Mouse (Mus musculus) embryonic facial prominence, embryonic 15.5 days (tissue): ENCODE measurements around the gene Ccno. TPM values are rescaled to one million over a fixed set of nuclear protein-coding genes. Genes with fewer than 3 reads are reported as not detected.
"Not testable (repeated sequence)": the region's sequence is repeated elsewhere in the genome, so short reads cannot be mapped to it uniquely, and the experiment has no call there.

Experiments
- ATAC-seq: fragments of 200-750 bp; cut with Nextera tagmentation; 2 replicates; pipeline ENCODE4 v1.8.0; 2017; ENCODE audit warnings: low read depth, moderate TSS enrichment; ENCODE audit not compliant: insufficient number of reproducible peaks, low FRiP score, low TSS enrichment
- H3K27ac ChIP-seq: fragments of 300-500 bp; sonication (generic); replicated peaks from 2 replicates; pipeline ENCODE4 v1.5.1; 2015; ENCODE audit warnings: mild to moderate bottlenecking, inconsistent platforms
- H3K27me3 ChIP-seq: fragments of 300-500 bp; sonication (generic); 2 replicates; pipeline ENCODE4 v1.6.1; 2015; ENCODE audit warnings: inconsistent platforms
- H3K36me3 ChIP-seq: fragments of 300-500 bp; sonication (generic); 2 replicates; pipeline ENCODE4 v1.6.1; 2015; ENCODE audit warnings: mild to moderate bottlenecking, inconsistent platforms
- H3K4me1 ChIP-seq: fragments of 300-500 bp; sonication (generic); 2 replicates; pipeline ENCODE4 v1.6.1; 2015; ENCODE audit warnings: inconsistent platforms
- H3K4me2 ChIP-seq: fragments of 300-500 bp; sonication (generic); replicated peaks from 2 replicates; pipeline ENCODE4 v1.6.1; 2015; ENCODE audit warnings: mild to moderate bottlenecking, inconsistent platforms
- H3K4me3 ChIP-seq: fragments of 300-500 bp; sonication (generic); replicated peaks from 2 replicates; pipeline ENCODE4 v1.5.1; 2015; ENCODE audit warnings: mild to moderate bottlenecking, inconsistent platforms
- H3K9ac ChIP-seq: fragments of 300-500 bp; sonication (generic); 2 replicates; pipeline ENCODE4 v1.6.1; 2015; ENCODE audit warnings: inconsistent platforms
- H3K9me3 ChIP-seq: fragments of 300-500 bp; sonication (generic); replicated peaks from 2 replicates; pipeline ENCODE4 v1.6.1; 2016; ENCODE audit warnings: inconsistent platforms
- WGBS: fragments of 180-500 bp; shearing (Covaris S2); methylation state at CpG from one replicate; pipeline ENCODE4 v1.1.7; 2015; 5-methylcytosine and 5-hydroxymethylcytosine counted together
- polyA plus RNA-seq: library from polyadenylated mRNA; unstranded; fragments of >200 nt; fragmentation: Nextera tagmentation; extraction: Ambion mirVana; gene quantifications from 2 replicates; pipeline ENCODE4 v1.2.1, GENCODE M21; 2015

Gene Ccno
- polyA plus RNA-seq, 1 experiment from 2014 or later, result 26.9 TPM

DNA sequence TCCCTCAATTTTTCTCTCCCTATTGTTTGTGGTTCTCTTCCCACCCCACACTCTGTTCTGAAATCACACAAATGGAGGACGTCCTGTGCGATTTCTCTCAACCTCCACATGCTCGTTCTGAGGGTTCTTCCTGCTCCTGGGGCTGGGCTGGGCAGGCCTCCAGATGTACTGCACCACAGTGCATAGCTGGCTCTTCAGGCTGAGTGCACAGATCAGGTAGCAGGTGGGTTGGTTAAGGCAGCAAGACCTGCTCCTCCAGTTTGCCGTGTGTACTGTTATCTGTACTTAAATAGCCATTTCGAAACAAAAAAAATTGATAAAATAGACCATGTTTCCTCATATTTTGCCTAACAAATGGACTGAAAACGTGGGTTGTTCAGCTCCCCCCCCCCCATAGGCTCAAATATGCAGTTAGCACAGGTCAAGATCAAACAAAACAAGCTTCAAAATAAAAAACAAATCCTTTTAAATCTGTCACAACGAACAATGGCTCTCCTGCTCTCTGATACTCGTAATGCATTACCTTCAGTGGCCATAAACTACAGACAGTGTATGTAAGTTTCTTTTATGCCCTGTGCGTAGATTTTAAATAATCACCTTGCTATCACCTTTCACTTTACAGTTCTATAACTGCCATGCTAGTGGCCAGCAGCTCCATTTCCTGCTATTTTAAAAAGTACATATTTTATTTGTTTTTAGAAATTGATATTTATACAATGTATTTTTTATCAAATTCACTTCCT is 13.1 kb downstream of the Ccno start:
- H3K4me1 ChIP-seq, result peaks cover 11% of the 10 kb centered on the region
- no peak overlapping the region for H3K4me3 ChIP-seq
- H3K4me2 ChIP-seq, result no peak overlapping the region
- peak; percentile 80 for ATAC-seq
- H3K9me3 ChIP-seq, result no peaks in the 10 kb centered on the region
- no peak overlapping the region for H3K9ac ChIP-seq
- WGBS, result 55% methylated on average over 9 of the region's 9 CpGs
- no peak overlapping the region for H3K27ac ChIP-seq
- H3K27me3 ChIP-seq, result peaks cover 51% of the 10 kb centered on the region
- no peaks in the 10 kb centered on the region for H3K36me3 ChIP-seq

DNA sequence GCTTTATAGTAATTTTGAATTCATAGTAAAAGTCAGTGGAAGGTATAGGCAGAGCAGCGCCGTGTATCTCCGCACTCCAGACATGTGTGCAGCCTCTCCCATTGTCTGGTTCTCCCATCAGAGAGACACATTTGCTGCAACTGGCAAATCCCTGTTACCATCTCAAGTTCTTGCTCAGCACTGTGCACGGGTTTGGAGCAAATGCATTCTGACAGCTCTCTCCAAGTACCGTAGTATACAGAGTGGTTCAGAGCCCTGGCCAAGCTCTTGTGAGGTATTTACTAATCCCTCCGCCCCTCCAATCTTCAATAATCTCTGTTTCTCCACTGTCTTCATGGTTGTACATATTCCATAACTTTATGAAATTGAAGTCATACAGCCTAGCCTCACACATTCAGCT is 25.1 kb downstream of the Ccno start:
- H3K4me1 ChIP-seq, result no peaks in the 10 kb centered on the region
- ATAC-seq, result no peak
- no peaks in the 10 kb centered on the region for H3K36me3 ChIP-seq
- H3K9ac ChIP-seq, result no peak overlapping the region
- no peaks in the 10 kb centered on the region; the same call in 1 of the 2 replicates for H3K27me3 ChIP-seq
- H3K9me3 ChIP-seq, result no peaks in the 10 kb centered on the region
- H3K4me2 ChIP-seq, result no peak overlapping the region
- peak overlapping the region; percentile 21; the same call in 1 of the 2 replicates for H3K4me3 ChIP-seq
- WGBS, result 61% methylated on average over 6 of the region's 6 CpGs
- no peak overlapping the region for H3K27ac ChIP-seq

DNA sequence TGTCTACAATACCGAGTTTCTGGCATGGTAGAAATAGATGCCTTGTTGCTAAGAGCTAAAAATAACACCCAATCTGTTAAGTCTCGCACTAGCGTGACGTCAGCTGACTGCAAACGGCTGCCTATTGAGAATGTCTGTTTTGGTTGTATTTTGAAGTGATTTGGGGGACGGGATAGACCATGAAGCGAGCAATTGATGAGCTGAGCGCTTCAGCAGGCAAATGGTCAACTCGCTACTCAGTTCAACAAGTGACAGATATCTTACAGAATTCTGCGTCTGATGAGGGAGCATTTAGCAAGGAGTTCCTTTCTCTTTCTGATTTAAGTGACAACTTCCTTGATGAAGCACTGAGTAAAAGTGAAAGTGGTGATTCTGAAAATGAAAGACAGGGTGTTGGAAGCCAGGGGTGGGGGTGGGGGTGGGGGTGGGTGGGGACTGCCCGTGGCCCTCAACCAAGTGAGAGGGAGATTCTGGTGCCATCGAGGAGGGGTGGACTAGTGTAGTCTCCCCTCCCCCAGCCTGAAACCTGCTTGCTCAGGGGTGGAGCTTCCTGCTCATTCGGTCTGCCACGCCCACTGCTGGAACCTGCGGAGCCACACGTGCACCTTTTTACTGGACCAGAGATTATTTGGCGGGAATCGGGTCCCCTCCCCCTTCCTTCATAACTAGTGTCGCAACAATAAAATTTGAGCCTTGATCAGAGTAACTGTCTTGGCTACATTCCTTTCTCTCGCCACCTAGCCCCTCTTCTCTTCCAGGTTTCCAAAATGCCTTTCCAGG is 25.8 kb downstream of the Ccno start:
- WGBS, result 43% methylated on average over 19 of the region's 20 CpGs
- H3K27me3 ChIP-seq, H3K9me3 ChIP-seq, H3K27ac ChIP-seq, ATAC-seq, H3K36me3 ChIP-seq, H3K9ac ChIP-seq, H3K4me1 ChIP-seq: not testable (repeated sequence)
- H3K4me3 ChIP-seq, result peak overlapping the region; percentile 21; the same call in 1 of the 2 replicates
- peak overlapping the region; percentile 30 for H3K4me2 ChIP-seq

DNA sequence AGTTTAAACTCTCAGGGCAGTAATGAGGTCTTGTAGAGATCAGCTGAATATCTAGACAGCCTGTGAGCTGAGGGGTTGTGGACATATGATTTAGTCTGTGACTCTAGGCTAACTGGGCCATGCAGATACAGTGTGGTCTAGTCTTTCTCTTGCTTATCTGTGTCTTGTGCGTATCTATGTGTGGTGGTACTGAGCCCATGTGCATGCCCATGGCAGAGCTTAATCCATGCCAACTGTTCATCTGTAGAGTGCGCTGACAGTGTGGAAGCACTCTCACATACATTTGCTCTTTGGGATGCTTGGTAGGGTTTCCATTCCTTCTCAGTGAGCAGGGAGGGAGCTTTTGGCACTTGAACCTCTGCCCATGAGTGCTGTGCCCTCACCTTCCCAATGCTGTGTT is 33.9 kb downstream of the Ccno start:
- 81% methylated on average over 2 of the region's 2 CpGs for WGBS
- Histone ChIP-seq H3K4me2 (no peak overlapping the region), H3K9me3 (no peaks in the 10 kb centered on the region), H3K27ac (no peak overlapping the region), H3K9ac (no peak overlapping the region), H3K27me3 (no peaks in the 10 kb centered on the region), H3K4me1 (no peaks in the 10 kb centered on the region), H3K4me3 (no peak overlapping the region), H3K36me3 (no peaks in the 10 kb centered on the region)
- no peak for ATAC-seq

DNA sequence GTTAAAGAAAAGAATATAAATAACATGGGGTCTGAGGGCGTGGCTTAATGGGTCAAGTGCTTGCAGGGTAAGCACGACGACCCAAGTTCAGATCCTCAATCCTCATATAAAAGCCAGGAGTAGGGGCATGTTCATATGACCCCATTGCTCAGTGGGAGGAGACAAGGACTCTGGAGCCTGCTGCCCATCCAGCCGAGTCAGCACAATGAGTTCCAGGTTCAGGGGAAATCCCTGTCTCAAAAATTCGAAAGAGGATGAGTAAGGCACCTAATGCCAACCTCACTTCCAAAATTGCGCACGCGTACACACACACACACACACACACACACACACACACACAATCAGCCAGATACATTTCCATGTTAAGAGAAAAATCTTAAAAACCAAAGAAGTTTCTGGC is 34.9 kb downstream of the Ccno start:
- Histone ChIP-seq H3K27ac (no peak overlapping the region), H3K9me3 (no peaks in the 10 kb centered on the region), H3K4me3 (no peak overlapping the region), H3K4me2 (no peak overlapping the region), H3K9ac (no peak overlapping the region), H3K36me3 (no peaks in the 10 kb centered on the region), H3K27me3 (no peaks in the 10 kb centered on the region), H3K4me1 (no peaks in the 10 kb centered on the region)
- ATAC-seq, result no peak
- WGBS, result 66% methylated on average over 8 of the region's 8 CpGs

DNA sequence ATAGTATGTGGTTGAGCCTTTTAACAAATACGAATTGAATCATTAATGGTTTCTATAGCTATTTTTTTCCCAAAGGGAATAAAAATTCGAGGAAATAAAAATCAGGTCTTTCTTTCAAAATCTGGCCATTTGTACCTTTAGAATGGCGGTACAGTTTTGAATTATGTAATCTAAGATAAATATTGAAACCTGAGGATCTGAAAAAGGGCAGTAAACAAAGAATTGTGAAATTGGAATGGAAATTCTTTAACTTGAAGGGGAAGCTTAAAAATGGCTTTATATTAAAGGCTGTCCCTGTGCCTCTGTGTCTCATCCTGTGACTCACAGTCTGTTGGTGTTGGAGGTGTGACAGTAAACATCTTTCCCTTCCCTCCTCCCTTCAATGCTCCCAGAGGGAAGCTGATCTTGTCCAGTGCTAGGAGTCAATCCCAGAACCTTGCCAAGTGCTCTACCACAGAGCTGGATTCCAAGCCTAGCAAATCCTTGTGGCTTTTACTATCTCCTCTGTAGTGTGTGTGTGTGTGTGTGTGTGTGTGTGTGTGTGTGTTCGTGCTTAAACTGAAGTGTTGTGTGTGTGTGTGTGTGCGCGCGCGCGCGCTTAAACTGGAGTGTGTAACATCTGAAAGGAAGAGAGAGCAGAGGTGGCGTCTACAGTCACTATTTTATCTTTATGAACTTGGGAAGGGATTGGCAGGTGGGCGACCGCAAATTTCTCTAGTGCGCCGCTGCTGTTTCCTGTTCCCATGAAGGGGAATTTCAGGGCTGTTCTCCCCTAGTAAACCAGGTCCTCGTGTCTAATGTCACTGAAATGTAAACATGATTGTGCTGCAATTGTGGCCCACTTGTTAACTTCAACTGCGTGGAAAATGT is 35.9 kb downstream of the Ccno start:
- Histone ChIP-seq H3K4me3 (no peak overlapping the region), H3K36me3 (no peaks in the 10 kb centered on the region), H3K9ac (no peak overlapping the region), H3K4me1 (no peaks in the 10 kb centered on the region), H3K4me2 (no peak overlapping the region), H3K27ac (no peak overlapping the region), H3K9me3 (no peaks in the 10 kb centered on the region), H3K27me3 (no peaks in the 10 kb centered on the region)
- WGBS, result 80% methylated on average over 17 of the region's 17 CpGs
- ATAC-seq, result no peak

DNA sequence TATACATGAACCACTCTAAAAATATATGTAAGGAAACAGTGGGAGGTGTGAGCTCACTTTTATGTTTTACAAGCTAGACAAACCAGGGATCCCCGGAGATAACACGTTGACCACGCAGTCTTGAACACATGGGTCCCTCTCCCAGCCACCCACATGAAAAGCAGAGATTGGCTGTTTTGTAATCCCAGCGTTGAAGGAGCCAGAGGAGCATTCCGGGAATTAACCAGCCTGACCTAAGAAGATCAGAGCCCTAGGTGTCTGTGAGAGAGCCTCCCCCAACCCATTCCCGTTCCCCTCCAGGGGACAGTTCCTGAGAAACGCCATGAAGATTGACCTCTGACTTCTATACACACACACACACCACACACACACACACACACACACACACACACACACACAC is 43.7 kb downstream of the Ccno start:
- no peaks in the 10 kb centered on the region for H3K9me3 ChIP-seq

DNA sequence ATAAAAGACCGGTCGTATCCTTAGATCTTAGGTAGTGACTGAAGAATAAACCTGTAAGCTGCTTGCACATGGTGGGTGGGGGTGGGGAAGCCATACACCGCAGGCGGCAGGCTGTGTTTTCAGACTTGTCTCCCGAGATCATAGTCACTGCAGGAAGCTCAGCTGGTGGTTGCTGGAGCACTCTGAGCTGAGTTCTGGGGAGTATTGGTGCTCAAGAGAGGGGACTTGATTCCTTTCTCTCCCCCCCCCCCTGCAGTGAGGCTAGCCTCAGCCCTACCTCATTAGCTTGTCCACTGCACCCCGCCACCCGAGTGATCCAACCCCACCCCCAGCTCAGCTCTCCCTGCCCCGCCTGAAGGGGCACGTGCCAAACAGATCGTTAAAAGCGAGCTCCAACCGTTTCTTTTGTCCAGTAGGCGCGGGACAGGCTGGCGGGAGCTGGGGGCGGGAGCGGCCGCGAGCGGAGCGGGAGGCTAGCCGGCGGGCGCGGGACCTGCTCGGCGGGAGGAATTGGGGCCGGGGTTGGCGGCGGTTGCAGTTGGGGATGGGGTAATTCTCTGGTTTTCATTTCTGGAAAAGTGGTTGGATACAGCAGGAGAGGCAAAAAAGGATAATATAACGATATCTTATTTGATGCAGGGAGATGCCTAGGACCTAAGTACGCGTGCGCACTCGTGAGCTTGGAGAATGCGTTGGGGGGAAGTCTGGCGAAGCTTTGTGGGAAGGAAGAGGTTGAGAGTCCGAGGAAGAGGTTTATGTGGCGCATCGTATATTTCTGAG is 44.4 kb downstream of the Ccno start:
- Histone ChIP-seq H3K4me2 (peak overlapping the region; percentile 98), H3K36me3 (no peaks in the 10 kb centered on the region), H3K27ac (no peak overlapping the region), H3K9ac (peak overlapping the region; percentile 33; the same call in 1 of the 2 replicates), H3K9me3 (no peaks in the 10 kb centered on the region), H3K27me3 (peaks cover 36% of the 10 kb centered on the region), H3K4me1 (peaks cover 23% of the 10 kb centered on the region), H3K4me3 (peak overlapping the region; percentile 53)
- ATAC-seq, result peak; percentile 22; the same call in 1 of the 2 replicates
- under 1% methylated on average over 40 of the region's 40 CpGs for WGBS

More for the DNA sequence above, 43.7 kb downstream of the Ccno start:
- peak overlapping the region; percentile 98 for H3K4me2 ChIP-seq
- H3K27me3 ChIP-seq, result peaks cover 36% of the 10 kb centered on the region
- H3K4me3 ChIP-seq, result peak overlapping the region; percentile 53
- H3K27ac ChIP-seq, result no peak overlapping the region
- 2% methylated on average over 7 of the region's 7 CpGs for WGBS
- ATAC-seq, result no peak
- no peaks in the 10 kb centered on the region for H3K36me3 ChIP-seq
- H3K4me1 ChIP-seq, result peaks cover 23% of the 10 kb centered on the region
- H3K9ac ChIP-seq, result no peak overlapping the region

DNA sequence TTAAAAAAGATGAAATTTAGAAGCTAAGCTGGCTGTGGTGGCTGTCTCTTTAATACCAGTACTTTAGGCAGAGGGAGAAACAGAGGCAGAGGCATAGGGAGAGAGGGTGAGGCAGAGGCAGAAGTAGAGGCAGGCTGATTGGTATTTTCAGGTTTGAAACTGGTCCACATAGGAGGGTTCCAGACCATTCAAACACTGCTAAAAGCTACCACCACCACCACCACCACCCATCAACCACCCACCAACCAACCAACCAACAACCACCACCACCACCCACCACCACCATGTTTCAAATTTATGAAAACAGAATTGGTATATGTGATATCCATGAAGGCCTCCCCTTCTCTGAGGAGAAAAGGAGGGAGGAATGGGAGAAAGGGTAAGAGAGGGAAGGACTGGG is 45.2 kb downstream of the Ccno start:
- no peaks in the 10 kb centered on the region for H3K36me3 ChIP-seq
- no peaks in the 10 kb centered on the region for H3K9me3 ChIP-seq
- ATAC-seq, result no peak
- no peak overlapping the region for H3K27ac ChIP-seq
- H3K4me2 ChIP-seq, result no peak overlapping the region
- peaks cover 23% of the 10 kb centered on the region for H3K4me1 ChIP-seq
- no peak overlapping the region for H3K9ac ChIP-seq
- H3K4me3 ChIP-seq, result no peak overlapping the region
- H3K27me3 ChIP-seq, result peaks cover 36% of the 10 kb centered on the region

DNA sequence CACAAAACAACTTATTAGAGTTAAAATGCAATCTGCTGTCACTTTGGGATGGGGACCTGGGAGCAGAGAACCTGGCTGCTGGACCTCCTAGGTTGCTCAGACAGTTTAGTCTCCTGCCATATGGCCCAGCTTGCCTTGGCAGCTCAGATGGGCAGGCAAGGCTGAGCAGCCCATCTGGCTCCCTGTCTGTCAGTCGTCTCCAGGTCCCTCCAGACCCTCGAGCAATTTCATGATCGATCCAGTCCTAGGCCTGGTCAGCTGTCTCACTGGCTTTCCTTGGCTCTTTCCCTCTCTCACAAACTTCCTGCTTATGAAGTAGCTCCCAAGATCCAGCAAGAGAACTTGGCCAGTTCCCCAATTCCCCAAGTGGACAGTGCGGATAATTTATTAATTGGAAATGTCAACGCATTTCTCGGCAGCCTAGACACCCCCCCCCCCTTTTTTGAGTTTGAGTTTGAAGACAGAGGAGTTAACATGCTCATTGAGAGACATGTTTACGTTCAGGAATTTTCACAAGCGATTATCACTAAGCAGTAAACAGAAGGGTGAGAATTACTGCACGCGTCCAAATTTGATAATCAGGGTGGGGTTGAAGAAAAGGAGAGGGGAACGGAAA is 46.8 kb downstream of the Ccno start:
- Histone ChIP-seq H3K36me3 (no peaks in the 10 kb centered on the region), H3K4me1 (peaks cover 23% of the 10 kb centered on the region), H3K9me3 (no peaks in the 10 kb centered on the region), H3K27ac (no peak overlapping the region), H3K4me2 (peak overlapping the region; percentile 97), H3K9ac (peak overlapping the region; percentile 35; the same call in 1 of the 2 replicates), H3K4me3 (peak overlapping the region; percentile 53), H3K27me3 (peaks cover 36% of the 10 kb centered on the region)
- 5% methylated on average over 11 of the region's 11 CpGs for WGBS
- ATAC-seq, result no peak
